Mouse (Mus musculus) NIH3T3 (cell line): ENCODE data around the gene Cacna1g.
A peak's percentile ranks its signal among the peaks of the same experiment; 100 is the strongest.

ENCODE experiments used
- DNase-seq: peaks from one replicate; pipeline ENCODE4 v3.0.0-alpha.2; 2012; ENCODE audit warnings: low read depth

The Cacna1g gene

GRCm38 (mm10) chr11:94445300-94445699 lies 28.7 kb downstream of the Cacna1g start:
- DNase-seq, result peak; percentile 5

GRCm38 (mm10) chr11:94444829-94445228 lies 29.2 kb downstream of the Cacna1g start:
- DNase-seq, result peak; percentile 32

- no peak for DNase-seq
These were observed 32.2 kb downstream of the Cacna1g start for GRCm38 (mm10) chr11:94441752-94442151.

GRCm38 (mm10) chr11:94441122-94441521 lies 32.9 kb downstream of the Cacna1g start:
- no peak for DNase-seq

GRCm38 (mm10) chr11:94440421-94440820 lies 33.6 kb downstream of the Cacna1g start:
- no peak for DNase-seq

GRCm38 (mm10) chr11:94429011-94429651 lies 44.9 kb downstream of the Cacna1g start:
- no peak for DNase-seq

GRCm38 (mm10) chr11:94428091-94428835 lies 45.7 kb downstream of the Cacna1g start:
- peak; percentile 81 for DNase-seq

- no peak for DNase-seq
These were observed 48.3 kb downstream of the Cacna1g start for GRCm38 (mm10) chr11:94425656-94426055.

GRCm38 (mm10) chr11:94425215-94425614 lies 48.8 kb downstream of the Cacna1g start:
- no peak for DNase-seq

- no peak for DNase-seq
These were observed 49.6 kb downstream of the Cacna1g start for GRCm38 (mm10) chr11:94424380-94424779.

GRCm38 (mm10) chr11:94423855-94424254 lies 50.1 kb downstream of the Cacna1g start:
- no peak for DNase-seq

- DNase-seq, result no peak
These were observed 53.0 kb downstream of the Cacna1g start for GRCm38 (mm10) chr11:94420991-94421390.

GRCm38 (mm10) chr11:94420325-94420724 lies 53.7 kb downstream of the Cacna1g start:
- DNase-seq, result peak; percentile 75

GRCm38 (mm10) chr11:94419004-94419727 lies 54.8 kb downstream of the Cacna1g start:
- no peak for DNase-seq

- no peak for DNase-seq
These were observed 60.0 kb downstream of the Cacna1g start for GRCm38 (mm10) chr11:94414042-94414441.

GRCm38 (mm10) chr11:94413516-94413915 lies 60.5 kb downstream of the Cacna1g start:
- no peak for DNase-seq

GRCm38 (mm10) chr11:94412998-94413469 lies 61.0 kb downstream of the Cacna1g start:
- DNase-seq, result no peak

- no peak for DNase-seq
These were observed 61.4 kb downstream of the Cacna1g start for GRCm38 (mm10) chr11:94412562-94412961.

GRCm38 (mm10) chr11:94407803-94408321 lies 66.1 kb downstream of the Cacna1g start:
- peak; percentile 30 for DNase-seq

- DNase-seq, result no peak
These were observed 68.7 kb downstream of the Cacna1g start for GRCm38 (mm10) chr11:94405348-94405747.

GRCm38 (mm10) chr11:94404641-94405260 lies 69.2 kb downstream of the Cacna1g start:
- peak; percentile 84 for DNase-seq

GRCm38 (mm10) chr11:94404178-94404577 lies 69.8 kb downstream of the Cacna1g start:
- DNase-seq, result peak; percentile 15
